Mouse (Mus musculus) frontal cortex, postnatal 36 days (tissue): ENCODE results near the gene Grn.

ENCODE experiments used
- DNase-seq, 2 experiments: peaks; one replicate each; pipeline ENCODE4 v3.0.0; 2022; ENCODE audit warnings: low spot score in 2 of 2

Gene Grn

GRCm38 (mm10) chr11:102479581-102479980 lies 49.5 kb downstream of the Grn start:
- DNase-seq = no peak

- no peak for DNase-seq
These were observed 50.0 kb downstream of the Grn start for GRCm38 (mm10) chr11:102480111-102480510.

- no peak for DNase-seq
These were observed 50.8 kb downstream of the Grn start for GRCm38 (mm10) chr11:102480897-102481296.

- no peak for DNase-seq
These were observed 51.7 kb downstream of the Grn start for GRCm38 (mm10) chr11:102481779-102482178.
